Mouse (Mus musculus): ENCODE data around the gene Col4a2.

- TF ChIP-seq CTCF (IDR thresholded peaks at IDR 0.05; ENCODE audit: extremely low read depth, insufficient read depth, insufficient read length, insufficient replicate concordance) (no peak), POLR2A (IDR thresholded peaks at IDR 0.05; ENCODE audit: low read depth, low read length) (no peak)
These were observed 790 bp upstream of the Col4a2 start for GRCm38 (mm10) chr8:11311681-11312348.
